Mouse (Mus musculus): ENCODE data around the gene Ppl. TPM values are rescaled to one million over a fixed set of nuclear protein-coding genes. Genes with fewer than 3 reads are reported as not detected.

Gene Ppl
- polyA plus RNA-seq (2016; fragmentation: Nextera tagmentation; extraction: Ambion mirVana), result 0.32 and 0.35 TPM in 2 replicates

- Histone ChIP-seq H3K27me3 (replicated peaks) (peaks cover 75% of the 10 kb centered on the region), H3K27ac (no peak within 1 kb of the TSS), H3K9me3 (replicated peaks) (no peaks in the 10 kb centered on the region), H3K4me1 (no peaks in the 10 kb centered on the region; the same call in 1 of the 2 replicates), H3K4me3 (peak within 1 kb of the TSS; percentile 41), H3K4me2 (peak within 1 kb of the TSS; percentile 52), H3K9ac (no peak within 1 kb of the TSS), H3K36me3 (no peaks in the 10 kb centered on the region)
- 1% methylated on average over 34 of the region's 39 CpGs for WGBS (ENCODE audit: insufficient replicate concordance)
- peak; percentile 42 for ATAC-seq
Measured at GRCm38 (mm10) chr16:5132401-5132801, at the start of gene Ppl. TSS of gene Ppl (minus strand) at chr16:5132421.

- no peak for ATAC-seq
- Histone ChIP-seq H3K9me3 (replicated peaks) (no peaks in the 10 kb centered on the region), H3K27ac (no peak overlapping the region), H3K4me1 (no peaks in the 10 kb centered on the region), H3K9ac (no peak overlapping the region), H3K36me3 (no peaks in the 10 kb centered on the region), H3K4me2 (no peak overlapping the region), H3K27me3 (replicated peaks) (no peaks in the 10 kb centered on the region), H3K4me3 (no peak overlapping the region)
- 67% methylated on average over 6 of the region's 6 CpGs for WGBS (ENCODE audit: insufficient replicate concordance)
Measured at GRCm38 (mm10) chr16:5172636-5173035, 40.4 kb upstream of the Ppl start.

- Histone ChIP-seq H3K4me1 (no peaks in the 10 kb centered on the region), H3K4me2 (no peak overlapping the region), H3K27ac (no peak overlapping the region), H3K36me3 (no peaks in the 10 kb centered on the region), H3K9me3 (replicated peaks) (no peaks in the 10 kb centered on the region), H3K27me3 (replicated peaks) (no peaks in the 10 kb centered on the region), H3K4me3 (no peak overlapping the region), H3K9ac (no peak overlapping the region)
- 69% methylated on average over 5 of the region's 5 CpGs for WGBS (ENCODE audit: insufficient replicate concordance)
- ATAC-seq, result no peak
Measured at GRCm38 (mm10) chr16:5168829-5169228, 36.6 kb upstream of the Ppl start.

- Histone ChIP-seq H3K9ac (no peak overlapping the region), H3K27ac (no peak overlapping the region), H3K27me3 (replicated peaks) (no peaks in the 10 kb centered on the region), H3K4me2 (no peak overlapping the region), H3K4me3 (no peak overlapping the region), H3K9me3 (replicated peaks) (no peaks in the 10 kb centered on the region), H3K36me3 (no peaks in the 10 kb centered on the region), H3K4me1 (no peaks in the 10 kb centered on the region)
- 63% methylated on average over 2 of the region's 2 CpGs for WGBS (ENCODE audit: insufficient replicate concordance)
- ATAC-seq, result no peak
Measured at GRCm38 (mm10) chr16:5168038-5168437, 35.8 kb upstream of the Ppl start.

GRCm38 (mm10) chr16:5164327-5164726 lies 32.1 kb upstream of the Ppl start:
- Histone ChIP-seq H3K4me2 (no peak overlapping the region), H3K36me3 (no peaks in the 10 kb centered on the region), H3K9me3 (replicated peaks) (no peaks in the 10 kb centered on the region), H3K27ac (no peak overlapping the region), H3K4me3 (no peak overlapping the region), H3K4me1 (no peaks in the 10 kb centered on the region), H3K9ac (no peak overlapping the region), H3K27me3 (replicated peaks) (0 out of 2 replicates have a peak, but pooled peaks cover 7% of the 10 kb centered on the region)
- ATAC-seq, result no peak
- 60% methylated on average over 6 of the region's 6 CpGs for WGBS (ENCODE audit: insufficient replicate concordance)

DNA sequence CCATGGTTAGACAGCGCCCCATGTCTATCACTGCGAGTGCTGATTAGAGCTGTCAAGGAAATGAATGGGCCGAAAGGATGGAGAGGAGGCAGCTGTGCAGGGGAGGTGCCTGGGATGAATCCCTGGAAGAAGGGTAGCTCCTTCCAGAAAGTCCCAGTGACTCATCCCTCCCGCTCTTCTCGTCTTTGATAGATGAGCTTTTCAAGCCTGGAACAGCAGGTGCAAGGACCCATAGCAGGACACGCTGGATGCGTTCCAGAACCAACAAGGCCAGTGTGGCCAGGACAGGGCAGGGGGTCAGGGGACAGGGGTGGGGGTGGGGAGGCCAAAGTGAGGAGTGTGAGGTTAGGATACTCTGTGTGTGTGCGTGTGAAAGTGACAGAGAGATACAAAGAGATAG lies 27.0 kb upstream of the Ppl start:
- H3K4me2 ChIP-seq, result no peak overlapping the region
- peaks cover 16% of the 10 kb centered on the region; the same call in 1 of the 2 replicates for H3K27me3 ChIP-seq (replicated peaks)
- H3K9ac ChIP-seq, result no peak overlapping the region
- no peak overlapping the region for H3K27ac ChIP-seq
- WGBS (ENCODE audit: insufficient replicate concordance), result 60% methylated on average over 8 of the region's 8 CpGs
- no peak for ATAC-seq
- H3K9me3 ChIP-seq (replicated peaks), result no peaks in the 10 kb centered on the region
- no peaks in the 10 kb centered on the region for H3K4me1 ChIP-seq
- H3K4me3 ChIP-seq, result no peak overlapping the region
- no peaks in the 10 kb centered on the region for H3K36me3 ChIP-seq

DNA sequence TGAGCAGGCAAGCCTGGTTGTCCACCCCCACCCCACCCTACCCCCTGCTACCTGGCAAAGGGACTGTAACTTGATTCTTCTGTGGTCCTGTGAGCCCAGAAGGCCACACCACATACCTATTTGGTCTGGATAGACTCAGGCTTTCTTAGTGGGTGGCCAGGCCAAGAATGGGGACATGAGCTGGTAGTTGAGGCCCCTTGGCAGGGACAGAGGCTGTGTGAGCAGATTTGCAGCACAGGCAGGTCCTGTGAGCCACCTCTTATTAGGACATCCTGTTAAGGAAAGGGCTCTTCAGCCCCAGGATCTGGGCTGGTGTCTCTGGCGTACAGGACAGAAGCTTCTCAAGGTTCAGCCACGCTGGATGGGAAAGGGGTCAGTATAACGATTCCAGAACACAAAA lies 24.9 kb upstream of the Ppl start:
- WGBS (ENCODE audit: insufficient replicate concordance), result 61% methylated on average over 3 of the region's 3 CpGs

DNA sequence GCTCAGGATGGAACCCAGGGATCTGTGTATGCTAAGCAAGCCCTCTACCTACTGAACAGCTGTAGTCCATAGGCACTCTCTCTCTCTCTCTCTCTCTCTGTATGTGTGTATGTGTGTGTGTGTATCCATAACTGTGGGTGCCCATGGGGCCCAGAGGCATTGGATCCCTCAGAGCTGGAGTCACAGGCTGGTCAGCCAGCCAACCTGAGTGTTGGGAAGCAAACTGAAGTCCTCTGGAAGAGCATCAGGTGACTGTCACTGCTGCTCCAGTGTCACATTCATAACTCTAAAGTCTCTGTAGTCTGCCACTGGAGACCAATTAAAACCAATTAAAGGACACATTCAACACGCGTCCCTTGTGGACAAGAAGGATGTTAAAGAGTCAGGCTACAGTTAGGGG lies 24.3 kb upstream of the Ppl start:
- no peak overlapping the region for H3K4me2 ChIP-seq
- no peak for ATAC-seq
- H3K9ac ChIP-seq, result no peak overlapping the region
- no peaks in the 10 kb centered on the region for H3K9me3 ChIP-seq (replicated peaks)
- H3K27me3 ChIP-seq (replicated peaks), result peaks cover 19% of the 10 kb centered on the region
- no peaks in the 10 kb centered on the region for H3K36me3 ChIP-seq
- no peak overlapping the region for H3K27ac ChIP-seq
- H3K4me3 ChIP-seq, result no peak overlapping the region
- 50% methylated on average over 2 of the region's 2 CpGs for WGBS (ENCODE audit: insufficient replicate concordance)
- no peaks in the 10 kb centered on the region for H3K4me1 ChIP-seq

More for the DNA sequence above, 24.9 kb upstream of the Ppl start:
- no peak for ATAC-seq
- Histone ChIP-seq H3K4me1 (no peaks in the 10 kb centered on the region), H3K27me3 (replicated peaks) (peaks cover 20% of the 10 kb centered on the region), H3K27ac (no peak overlapping the region), H3K4me2 (no peak overlapping the region), H3K9ac (no peak overlapping the region), H3K36me3 (no peaks in the 10 kb centered on the region), H3K9me3 (replicated peaks) (no peaks in the 10 kb centered on the region), H3K4me3 (no peak overlapping the region)

DNA sequence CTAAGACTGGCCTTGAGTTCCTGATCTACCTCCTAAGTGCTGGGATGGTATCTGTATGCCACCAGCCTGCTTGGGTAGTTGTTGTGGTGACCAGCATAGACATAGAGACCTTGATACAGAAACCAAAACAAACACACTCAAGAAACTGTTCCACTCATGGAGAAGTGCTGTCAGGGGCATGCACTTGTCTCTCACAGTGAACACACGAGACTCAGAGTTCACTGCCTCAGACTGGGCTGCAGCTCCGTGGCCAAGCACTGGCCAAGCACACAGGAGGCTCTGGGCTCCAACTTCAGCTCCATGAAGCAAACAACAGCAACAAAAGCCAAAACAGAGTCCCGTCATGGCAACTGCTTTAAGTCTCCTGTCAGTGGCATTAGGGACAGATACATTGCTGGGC lies 22.8 kb upstream of the Ppl start:
- Histone ChIP-seq H3K9ac (no peak overlapping the region), H3K27me3 (replicated peaks) (peaks cover 15% of the 10 kb centered on the region), H3K4me3 (no peak overlapping the region), H3K9me3 (replicated peaks) (no peaks in the 10 kb centered on the region), H3K36me3 (no peaks in the 10 kb centered on the region), H3K4me2 (no peak overlapping the region), H3K27ac (no peak overlapping the region), H3K4me1 (no peaks in the 10 kb centered on the region)
- 45% methylated on average over 3 of the region's 3 CpGs for WGBS (ENCODE audit: insufficient replicate concordance)
- ATAC-seq, result no peak

DNA sequence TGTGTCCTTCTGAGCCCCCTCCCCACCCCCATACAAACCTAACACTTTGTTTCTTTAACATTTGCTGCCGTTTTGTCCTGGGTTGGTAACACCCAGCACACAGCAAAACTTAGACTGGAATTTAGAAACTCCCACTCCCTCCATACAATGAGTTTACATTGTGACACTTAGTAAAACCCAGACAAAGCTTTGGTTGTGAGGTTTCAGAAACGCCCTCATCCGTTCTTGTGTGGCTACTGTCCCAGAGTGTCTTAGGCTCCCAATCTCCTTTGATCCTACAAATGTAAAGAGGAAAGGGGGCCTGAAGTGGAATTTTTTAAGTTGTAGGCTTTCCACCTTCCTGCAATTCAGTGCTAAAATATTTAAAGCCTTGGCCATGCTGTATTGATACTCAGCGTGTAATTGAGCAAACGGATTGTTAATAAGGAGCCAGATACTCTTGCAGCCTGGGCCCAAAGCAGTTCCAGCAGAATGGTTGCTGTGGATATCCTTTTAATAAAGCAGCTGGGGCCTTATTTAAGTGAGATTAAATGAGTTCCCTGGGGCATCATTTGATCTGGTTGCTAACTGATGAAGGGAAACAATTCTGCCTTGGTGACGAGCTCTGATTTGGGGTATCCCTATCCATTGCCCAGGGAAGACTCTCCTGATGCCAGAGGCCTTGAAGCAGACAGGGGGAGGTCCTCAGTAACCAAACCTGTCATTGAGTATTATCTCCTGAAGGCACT lies 21.2 kb upstream of the Ppl start:
- Histone ChIP-seq H3K27ac (no peak overlapping the region), H3K9ac (no peak overlapping the region), H3K36me3 (no peaks in the 10 kb centered on the region), H3K27me3 (replicated peaks) (peaks cover 26% of the 10 kb centered on the region), H3K4me2 (no peak overlapping the region), H3K4me3 (no peak overlapping the region), H3K9me3 (replicated peaks) (no peaks in the 10 kb centered on the region), H3K4me1 (no peaks in the 10 kb centered on the region)
- 56% methylated on average over 6 of the region's 6 CpGs for WGBS (ENCODE audit: insufficient replicate concordance)
- no peak for ATAC-seq

- Histone ChIP-seq H3K27me3 (replicated peaks) (peaks cover 48% of the 10 kb centered on the region), H3K4me3 (no peak overlapping the region), H3K9me3 (replicated peaks) (no peaks in the 10 kb centered on the region), H3K4me2 (no peak overlapping the region), H3K4me1 (peaks cover 17% of the 10 kb centered on the region), H3K36me3 (no peaks in the 10 kb centered on the region), H3K9ac (no peak overlapping the region), H3K27ac (no peak overlapping the region)
- ATAC-seq, result no peak
- WGBS (ENCODE audit: insufficient replicate concordance), result 71% methylated on average over 10 of the region's 10 CpGs
Measured at GRCm38 (mm10) chr16:5150544-5150943, 18.3 kb upstream of the Ppl start.

GRCm38 (mm10) chr16:5147037-5147385 lies 14.8 kb upstream of the Ppl start, which contains the start of gene Sec14l5:
TSS of gene Sec14l5 (plus strand) at chr16:5147109.
- ATAC-seq, result peak; percentile 28
- Histone ChIP-seq H3K4me1 (peaks cover 19% of the 10 kb centered on the region), H3K36me3 (no peaks in the 10 kb centered on the region), H3K9me3 (replicated peaks) (no peaks in the 10 kb centered on the region), H3K27ac (no peak within 1 kb of the TSS), H3K9ac (no peak within 1 kb of the TSS), H3K4me2 (peak within 1 kb of the TSS; percentile 72), H3K4me3 (peak within 1 kb of the TSS; percentile 31), H3K27me3 (replicated peaks) (peaks cover 41% of the 10 kb centered on the region)
- 22% methylated on average over 13 of the region's 13 CpGs for WGBS (ENCODE audit: insufficient replicate concordance)
